Mouse (Mus musculus): ENCODE measurements around the gene Cfdp1. TPM values are rescaled to one million over a fixed set of nuclear protein-coding genes. Genes with fewer than 3 reads are reported as not detected.

Gene Cfdp1
- polyA plus RNA-seq, 1 experiment from 2014 or later, result 173 TPM

- H3K4me1 ChIP-seq (ENCODE audit: control insufficient read depth, insufficient read depth, low read length), result peaks cover 25% of the 10 kb centered on the region
- H3K36me3 ChIP-seq (ENCODE audit: control insufficient read depth, insufficient read depth, low read length), result peaks cover 5% of the 10 kb centered on the region
- H3K27ac ChIP-seq (ENCODE audit: low read depth, low read length), result peak overlapping the region; percentile 22; the same call in 1 of the 2 replicates
- WGBS (ENCODE audit: insufficient replicate concordance), result 69% methylated on average over 15 of the region's 15 CpGs
- no peak overlapping the region for H3K4me3 ChIP-seq (ENCODE audit: low read depth, low read length)
- ATAC-seq (replicated peaks; ENCODE audit: insufficient number of reproducible peaks, low FRiP score, low TSS enrichment), result no peak
- no peaks in the 10 kb centered on the region for H3K9me3 ChIP-seq (replicated peaks; ENCODE audit: control insufficient read depth, low read length)
- H3K27me3 ChIP-seq (ENCODE audit: control insufficient read depth, insufficient read depth, low read length), result no peaks in the 10 kb centered on the region
- H3K9ac ChIP-seq (ENCODE audit: low read depth, low read length), result no peak overlapping the region
- no peak overlapping the region for H3K4me2 ChIP-seq
These were observed 84.8 kb downstream of the Cfdp1 start for GRCm38 (mm10) chr8:111769296-111769695.

GRCm38 (mm10) chr8:111768651-111769050 is 85.4 kb downstream of the Cfdp1 start:
- no peak for ATAC-seq (replicated peaks; ENCODE audit: insufficient number of reproducible peaks, low FRiP score, low TSS enrichment)
- Histone ChIP-seq H3K27me3 (ENCODE audit: control insufficient read depth, insufficient read depth, low read length) (no peaks in the 10 kb centered on the region), H3K4me3 (ENCODE audit: low read depth, low read length) (no peak overlapping the region), H3K9me3 (replicated peaks; ENCODE audit: control insufficient read depth, low read length) (no peaks in the 10 kb centered on the region), H3K4me1 (ENCODE audit: control insufficient read depth, insufficient read depth, low read length) (peaks cover 19% of the 10 kb centered on the region), H3K4me2 (no peak overlapping the region), H3K27ac (ENCODE audit: low read depth, low read length) (no peak overlapping the region), H3K36me3 (ENCODE audit: control insufficient read depth, insufficient read depth, low read length) (peaks cover 5% of the 10 kb centered on the region), H3K9ac (ENCODE audit: low read depth, low read length) (no peak overlapping the region)
- WGBS (ENCODE audit: insufficient replicate concordance), result 90% methylated on average over 6 of the region's 6 CpGs

GRCm38 (mm10) chr8:111765616-111766015 is 88.5 kb downstream of the Cfdp1 start:
- H3K36me3 ChIP-seq (ENCODE audit: control insufficient read depth, insufficient read depth, low read length), result peaks cover 5% of the 10 kb centered on the region
- H3K9me3 ChIP-seq (replicated peaks; ENCODE audit: control insufficient read depth, low read length), result no peaks in the 10 kb centered on the region
- H3K4me3 ChIP-seq (ENCODE audit: low read depth, low read length), result no peak overlapping the region
- no peak overlapping the region for H3K27ac ChIP-seq (ENCODE audit: low read depth, low read length)
- no peak for ATAC-seq (replicated peaks; ENCODE audit: insufficient number of reproducible peaks, low FRiP score, low TSS enrichment)
- H3K9ac ChIP-seq (ENCODE audit: low read depth, low read length), result no peak overlapping the region
- WGBS (ENCODE audit: insufficient replicate concordance), result 77% methylated on average over 4 of the region's 4 CpGs
- no peaks in the 10 kb centered on the region for H3K27me3 ChIP-seq (ENCODE audit: control insufficient read depth, insufficient read depth, low read length)
- no peak overlapping the region for H3K4me2 ChIP-seq
- H3K4me1 ChIP-seq (ENCODE audit: control insufficient read depth, insufficient read depth, low read length), result peaks cover 7% of the 10 kb centered on the region

- no peak overlapping the region for H3K27ac ChIP-seq (ENCODE audit: low read depth, low read length)
- H3K9me3 ChIP-seq (replicated peaks; ENCODE audit: control insufficient read depth, low read length), result no peaks in the 10 kb centered on the region
- no peak overlapping the region for H3K4me3 ChIP-seq (ENCODE audit: low read depth, low read length)
- H3K4me2 ChIP-seq, result no peak overlapping the region
- no peak for ATAC-seq (replicated peaks; ENCODE audit: insufficient number of reproducible peaks, low FRiP score, low TSS enrichment)
- H3K9ac ChIP-seq (ENCODE audit: low read depth, low read length), result no peak overlapping the region
- H3K36me3 ChIP-seq (ENCODE audit: control insufficient read depth, insufficient read depth, low read length), result peaks cover 5% of the 10 kb centered on the region
- H3K4me1 ChIP-seq (ENCODE audit: control insufficient read depth, insufficient read depth, low read length), result peaks cover 6% of the 10 kb centered on the region
- whole genome bisulfite sequencing (ENCODE audit: insufficient replicate concordance), result 89% methylated on average over 9 of the region's 9 CpGs
- no peaks in the 10 kb centered on the region for H3K27me3 ChIP-seq (ENCODE audit: control insufficient read depth, insufficient read depth, low read length)
These were observed 89.0 kb downstream of the Cfdp1 start for GRCm38 (mm10) chr8:111765096-111765495.

GRCm38 (mm10) chr8:111760708-111761107 is 93.4 kb downstream of the Cfdp1 start:
- H3K27me3 ChIP-seq (ENCODE audit: control insufficient read depth, insufficient read depth, low read length), result no peaks in the 10 kb centered on the region
- 87% methylated on average over 13 of the region's 13 CpGs for WGBS (ENCODE audit: insufficient replicate concordance)
- ATAC-seq (replicated peaks; ENCODE audit: insufficient number of reproducible peaks, low FRiP score, low TSS enrichment), result no peak

GRCm38 (mm10) chr8:111758817-111759216 is 95.3 kb downstream of the Cfdp1 start:
- H3K27me3 ChIP-seq (ENCODE audit: control insufficient read depth, insufficient read depth, low read length), result no peaks in the 10 kb centered on the region
- ATAC-seq (replicated peaks; ENCODE audit: insufficient number of reproducible peaks, low FRiP score, low TSS enrichment), result no peak
- no peak overlapping the region for H3K4me2 ChIP-seq
- H3K9ac ChIP-seq (ENCODE audit: low read depth, low read length), result no peak overlapping the region
- H3K9me3 ChIP-seq (replicated peaks; ENCODE audit: control insufficient read depth, low read length), result no peaks in the 10 kb centered on the region
- peaks cover 9% of the 10 kb centered on the region for H3K4me1 ChIP-seq (ENCODE audit: control insufficient read depth, insufficient read depth, low read length)
- 88% methylated on average over 5 of the region's 5 CpGs for WGBS (ENCODE audit: insufficient replicate concordance)
- no peak overlapping the region for H3K4me3 ChIP-seq (ENCODE audit: low read depth, low read length)
- no peak overlapping the region for H3K27ac ChIP-seq (ENCODE audit: low read depth, low read length)
- no peaks in the 10 kb centered on the region for H3K36me3 ChIP-seq (ENCODE audit: control insufficient read depth, insufficient read depth, low read length)

More at GRCm38 (mm10) chr8:111760708-111761107, 93.4 kb downstream of the Cfdp1 start:
- Histone ChIP-seq H3K4me1 (ENCODE audit: control insufficient read depth, insufficient read depth, low read length) (no peaks in the 10 kb centered on the region), H3K4me3 (ENCODE audit: low read depth, low read length) (no peak overlapping the region), H3K9me3 (replicated peaks; ENCODE audit: control insufficient read depth, low read length) (no peaks in the 10 kb centered on the region), H3K27ac (ENCODE audit: low read depth, low read length) (no peak overlapping the region), H3K36me3 (ENCODE audit: control insufficient read depth, insufficient read depth, low read length) (peaks cover 5% of the 10 kb centered on the region), H3K4me2 (no peak overlapping the region), H3K9ac (ENCODE audit: low read depth, low read length) (no peak overlapping the region)

- Histone ChIP-seq H3K36me3 (ENCODE audit: control insufficient read depth, insufficient read depth, low read length) (no peaks in the 10 kb centered on the region), H3K4me2 (no peak overlapping the region), H3K4me1 (ENCODE audit: control insufficient read depth, insufficient read depth, low read length) (peaks cover 12% of the 10 kb centered on the region), H3K27me3 (ENCODE audit: control insufficient read depth, insufficient read depth, low read length) (no peaks in the 10 kb centered on the region), H3K9me3 (replicated peaks; ENCODE audit: control insufficient read depth, low read length) (no peaks in the 10 kb centered on the region), H3K27ac (ENCODE audit: low read depth, low read length) (no peak overlapping the region), H3K4me3 (ENCODE audit: low read depth, low read length) (no peak overlapping the region), H3K9ac (ENCODE audit: low read depth, low read length) (no peak overlapping the region)
- WGBS (ENCODE audit: insufficient replicate concordance), result 87% methylated on average over 9 of the region's 9 CpGs
- ATAC-seq (replicated peaks; ENCODE audit: insufficient number of reproducible peaks, low FRiP score, low TSS enrichment), result no peak
These were observed 96.5 kb downstream of the Cfdp1 start for GRCm38 (mm10) chr8:111757599-111757998.

GRCm38 (mm10) chr8:111754736-111755135 is 99.4 kb downstream of the Cfdp1 start:
- Histone ChIP-seq H3K36me3 (ENCODE audit: control insufficient read depth, insufficient read depth, low read length) (no peaks in the 10 kb centered on the region), H3K27me3 (ENCODE audit: control insufficient read depth, insufficient read depth, low read length) (no peaks in the 10 kb centered on the region), H3K27ac (ENCODE audit: low read depth, low read length) (no peak overlapping the region), H3K9ac (ENCODE audit: low read depth, low read length) (no peak overlapping the region), H3K4me3 (ENCODE audit: low read depth, low read length) (no peak overlapping the region), H3K4me1 (ENCODE audit: control insufficient read depth, insufficient read depth, low read length) (peaks cover 12% of the 10 kb centered on the region), H3K9me3 (replicated peaks; ENCODE audit: control insufficient read depth, low read length) (no peaks in the 10 kb centered on the region; the same call in 1 of the 2 replicates), H3K4me2 (no peak overlapping the region)
- ATAC-seq (replicated peaks; ENCODE audit: insufficient number of reproducible peaks, low FRiP score, low TSS enrichment), result no peak
- WGBS (ENCODE audit: insufficient replicate concordance), result 87% methylated on average over 6 of the region's 6 CpGs

GRCm38 (mm10) chr8:111754088-111754487 is 100.0 kb downstream of the Cfdp1 start:
- Histone ChIP-seq H3K4me2 (no peak overlapping the region; the same call in 1 of the 2 replicates), H3K27ac (ENCODE audit: low read depth, low read length) (no peak overlapping the region), H3K4me3 (ENCODE audit: low read depth, low read length) (no peak overlapping the region)

More at GRCm38 (mm10) chr8:111754088-111754487, 100.0 kb downstream of the Cfdp1 start:
- WGBS (ENCODE audit: insufficient replicate concordance), result 16% methylated on average over 2 of the region's 2 CpGs
- H3K9me3 ChIP-seq (replicated peaks; ENCODE audit: control insufficient read depth, low read length), result no peaks in the 10 kb centered on the region; the same call in 1 of the 2 replicates
- 0 out of 2 replicates have a peak overlapping the region, but pooled peaks have one; percentile 22 for H3K9ac ChIP-seq (ENCODE audit: low read depth, low read length)
- peaks cover 12% of the 10 kb centered on the region for H3K4me1 ChIP-seq (ENCODE audit: control insufficient read depth, insufficient read depth, low read length)
- no peaks in the 10 kb centered on the region for H3K27me3 ChIP-seq (ENCODE audit: control insufficient read depth, insufficient read depth, low read length)
- no peaks in the 10 kb centered on the region for H3K36me3 ChIP-seq (ENCODE audit: control insufficient read depth, insufficient read depth, low read length)
- peak; percentile 27; the same call in 1 of the 2 replicates for ATAC-seq (replicated peaks; ENCODE audit: insufficient number of reproducible peaks, low FRiP score, low TSS enrichment)

All from heart, embryonic 11.5 days (tissue).